Mouse (Mus musculus) forebrain, embryonic 16.5 days (tissue): Measurements from ENCODE around the gene Pcsk6. TPM values are rescaled to one million over a fixed set of nuclear protein-coding genes. Genes with fewer than 3 reads are reported as not detected.
"Not testable (repeated sequence)": the region's sequence is repeated elsewhere in the genome, so short reads cannot be mapped to it uniquely, and the experiment has no call there.

Source experiments
- ATAC-seq: fragments of 200-750 bp; cut with Nextera tagmentation; 2 replicates; pipeline ENCODE4 v1.8.0; 2017; ENCODE audit warnings: mild to moderate bottlenecking, moderate library complexity
- H3K27ac ChIP-seq: fragments of 300-500 bp; sonication (generic); 2 replicates; pipeline ENCODE4 v1.5.1; 2014; ENCODE audit warnings: low read length, control low read depth
- H3K27me3 ChIP-seq: fragments of 300-500 bp; sonication (generic); replicated peaks from 2 replicates; pipeline ENCODE4 v1.6.1; 2014; ENCODE audit warnings: low read length; ENCODE audit not compliant: control insufficient read depth, insufficient read depth
- H3K36me3 ChIP-seq: fragments of 300-500 bp; sonication (generic); 2 replicates; pipeline ENCODE4 v1.6.1; 2014; ENCODE audit not compliant: control insufficient read depth, insufficient read depth
- H3K4me1 ChIP-seq: fragments of 300-500 bp; sonication (generic); replicated peaks from 2 replicates; pipeline ENCODE4 v1.6.1; 2014; ENCODE audit warnings: low read length; ENCODE audit not compliant: control insufficient read depth, insufficient read depth
- H3K4me2 ChIP-seq: fragments of 300-500 bp; sonication (generic); 2 replicates; pipeline ENCODE4 v1.6.1; 2014; ENCODE audit warnings: mild to moderate bottlenecking, low read length, control low read depth
- H3K4me3 ChIP-seq: fragments of 300-500 bp; sonication (generic); replicated peaks from 2 replicates; pipeline ENCODE4 v1.5.1; 2014; ENCODE audit warnings: mild to moderate bottlenecking, low read length, control low read depth
- H3K9ac ChIP-seq: fragments of 300-500 bp; sonication (generic); replicated peaks from 2 replicates; pipeline ENCODE4 v1.6.1; 2014; ENCODE audit warnings: low read depth, low read length, control low read depth
- H3K9me3 ChIP-seq: fragments of 300-500 bp; sonication (generic); 2 replicates; pipeline ENCODE4 v1.6.1; 2016; ENCODE audit warnings: low read length; ENCODE audit not compliant: control insufficient read depth
- WGBS: fragments of 180-500 bp; shearing (Covaris S2); extraction: QIAGEN DNeasy Blood & Tissue Kit; methylation state at CpG from one replicate; pipeline ENCODE4 v1.1.7; 2014; 5-methylcytosine and 5-hydroxymethylcytosine counted together
- polyA plus RNA-seq: library from polyadenylated mRNA; unstranded; fragments of >200 nt; fragmentation: Nextera tagmentation; extraction: Ambion mirVana; gene quantifications from 2 replicates; pipeline ENCODE4 v1.2.1, GENCODE M21; 2015

Gene Pcsk6
- 0.71 and 0.90 TPM in 2 replicates for polyA plus RNA-seq

GRCm38 (mm10) chr7:65861591-65862472 lies at the start of gene Pcsk6:
Pcsk6 (plus strand) TSS chr7:65861734.
- Histone ChIP-seq H3K36me3 (no peaks in the 10 kb centered on the region), H3K9ac (peak within 1 kb of the TSS; percentile 67), H3K4me1 (peaks cover 10% of the 10 kb centered on the region), H3K4me2 (peak within 1 kb of the TSS; percentile 98), H3K27me3 (peaks cover 23% of the 10 kb centered on the region), H3K4me3 (peak within 1 kb of the TSS; percentile 68), H3K9me3 (no peaks in the 10 kb centered on the region), H3K27ac (no peak within 1 kb of the TSS)
- under 1% methylated on average over 67 of the region's 111 CpGs for WGBS
- peak; percentile 84 for ATAC-seq

DNA sequence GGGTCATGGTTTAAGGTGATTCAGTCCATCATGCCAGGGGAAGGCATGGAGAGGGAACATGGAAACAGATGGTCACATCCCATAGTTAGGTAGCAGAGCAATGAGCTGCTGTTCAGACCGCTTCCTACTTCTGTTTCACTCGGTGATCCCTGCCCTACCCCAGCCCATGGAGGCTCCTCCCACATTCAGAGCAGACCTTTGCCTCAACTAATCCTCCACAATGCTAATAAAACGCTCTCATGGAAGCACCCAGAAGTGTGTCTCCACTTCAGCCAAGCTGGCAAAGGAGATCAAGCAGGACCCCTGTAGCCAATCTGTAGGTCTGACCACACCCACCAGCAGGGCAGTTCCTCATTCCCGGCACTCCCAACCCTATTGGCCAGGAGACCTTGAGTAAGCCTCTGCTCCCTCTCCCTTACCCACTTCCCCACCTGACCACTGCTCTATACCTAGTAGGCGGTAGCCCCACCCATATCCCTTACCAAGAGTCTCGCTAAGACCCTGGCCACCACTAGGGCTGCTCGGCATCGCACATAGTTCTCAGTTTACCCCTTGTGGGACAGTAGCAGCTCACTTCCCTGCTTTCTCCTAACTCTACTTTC lies 47.8 kb upstream of the Pcsk6 start:
- Histone ChIP-seq H3K27ac (no peak overlapping the region), H3K36me3 (no peaks in the 10 kb centered on the region), H3K9ac (no peak overlapping the region), H3K27me3 (no peaks in the 10 kb centered on the region), H3K9me3 (no peaks in the 10 kb centered on the region), H3K4me1 (no peaks in the 10 kb centered on the region), H3K4me3 (no peak overlapping the region), H3K4me2 (no peak overlapping the region)
- ATAC-seq: no peak
- WGBS: 87% methylated on average over 8 of the region's 8 CpGs

GRCm38 (mm10) chr7:65817564-65817963 lies 44.0 kb upstream of the Pcsk6 start:
- Histone ChIP-seq H3K27me3 (no peaks in the 10 kb centered on the region), H3K4me1 (no peaks in the 10 kb centered on the region), H3K9me3 (no peaks in the 10 kb centered on the region), H3K4me3 (no peak overlapping the region), H3K36me3 (no peaks in the 10 kb centered on the region), H3K27ac (no peak overlapping the region), H3K9ac (no peak overlapping the region), H3K4me2 (no peak overlapping the region)
- 96% methylated on average over 8 of the region's 8 CpGs for WGBS
- no peak for ATAC-seq

DNA sequence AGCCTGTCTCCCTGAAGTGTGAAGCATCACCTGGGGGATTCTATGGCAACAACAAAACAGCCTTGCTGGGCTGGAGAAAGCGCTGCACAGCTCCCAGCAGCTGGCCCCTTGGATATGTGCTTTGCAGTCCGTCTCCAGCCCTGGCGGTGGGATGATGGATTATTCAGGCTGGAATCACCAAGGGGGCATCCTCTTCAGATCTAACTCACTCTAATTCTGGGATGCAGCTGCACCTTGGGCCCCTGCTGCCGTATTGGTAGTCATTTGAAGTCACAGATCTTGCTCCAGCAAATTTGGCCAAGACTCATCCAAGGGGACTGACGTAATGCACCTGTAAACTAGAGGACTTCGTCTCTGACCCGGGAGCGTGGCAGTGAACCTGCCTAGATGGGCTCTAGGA lies 41.1 kb upstream of the Pcsk6 start:
- no peak overlapping the region for H3K4me3 ChIP-seq
- 38% methylated on average over 8 of the region's 8 CpGs for WGBS
- H3K27me3 ChIP-seq: no peaks in the 10 kb centered on the region
- no peak overlapping the region for H3K9ac ChIP-seq
- no peaks in the 10 kb centered on the region for H3K9me3 ChIP-seq
- H3K4me2 ChIP-seq: no peak overlapping the region
- no peak for ATAC-seq
- no peak overlapping the region for H3K27ac ChIP-seq
- no peaks in the 10 kb centered on the region for H3K36me3 ChIP-seq
- H3K4me1 ChIP-seq: no peaks in the 10 kb centered on the region

- not testable (repeated sequence) for H3K36me3 ChIP-seq, H3K4me2 ChIP-seq, H3K27ac ChIP-seq, H3K4me1 ChIP-seq, H3K9ac ChIP-seq, H3K27me3 ChIP-seq, ATAC-seq, H3K9me3 ChIP-seq, H3K4me3 ChIP-seq
- 78% methylated on average over 4 of the region's 4 CpGs for WGBS
Observed at GRCm38 (mm10) chr7:65821901-65822300, 39.6 kb upstream of the Pcsk6 start.

DNA sequence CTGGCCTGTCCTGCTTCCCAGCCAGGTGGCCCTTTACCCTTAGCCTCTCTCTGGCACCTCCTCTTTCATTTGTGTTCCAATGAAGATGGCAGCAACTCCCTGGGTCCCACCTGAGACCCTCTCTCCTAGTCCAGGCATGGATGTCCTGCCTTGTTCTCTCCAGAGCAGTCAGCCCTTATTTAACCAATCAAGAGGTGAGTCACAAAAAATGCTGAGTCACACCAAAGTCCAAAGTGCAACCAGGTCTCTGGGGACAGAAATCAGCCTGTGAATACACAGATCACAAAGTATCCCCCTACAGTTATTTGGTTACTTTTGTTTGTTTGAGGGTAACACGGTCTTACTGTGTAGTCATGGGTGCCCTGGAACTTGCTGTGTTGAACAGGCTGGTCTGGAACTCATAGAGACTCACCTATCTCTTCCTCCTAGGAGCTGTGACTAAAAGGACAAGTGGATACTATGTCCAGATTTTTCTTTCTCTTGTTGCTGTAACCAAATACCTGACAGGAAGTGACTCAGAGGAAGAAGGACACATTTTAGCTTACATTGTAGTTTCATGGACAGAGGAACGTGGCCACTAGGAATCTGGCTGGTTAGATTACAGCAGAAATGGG lies 38.9 kb upstream of the Pcsk6 start:
- Histone ChIP-seq H3K27ac (no peak overlapping the region), H3K9me3 (no peaks in the 10 kb centered on the region), H3K4me3 (no peak overlapping the region), H3K4me2 (no peak overlapping the region), H3K27me3 (no peaks in the 10 kb centered on the region), H3K9ac (no peak overlapping the region), H3K36me3 (no peaks in the 10 kb centered on the region), H3K4me1 (no peaks in the 10 kb centered on the region)
- WGBS: 81% methylated on average over 2 of the region's 2 CpGs
- no peak for ATAC-seq

DNA sequence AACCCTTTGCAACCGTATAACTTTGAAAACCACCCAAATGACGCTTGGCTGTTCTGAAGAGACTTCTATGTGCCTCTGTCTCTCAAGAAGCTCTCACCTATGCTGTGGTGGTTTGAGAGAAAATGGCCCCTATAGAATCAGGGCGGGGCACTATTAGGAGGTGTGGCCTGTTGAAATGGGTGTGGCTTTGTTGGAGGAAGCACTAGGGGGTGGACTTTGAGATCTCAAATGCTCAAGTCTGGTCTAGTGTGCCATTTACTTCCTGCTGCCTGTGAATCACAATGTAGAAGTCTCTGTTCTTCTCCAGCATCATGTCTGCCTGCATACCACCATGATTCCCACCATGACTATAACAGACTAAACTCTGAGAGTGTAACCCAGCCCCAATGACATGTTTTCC lies 21.8 kb upstream of the Pcsk6 start:
- H3K4me2 ChIP-seq: no peak overlapping the region
- H3K36me3 ChIP-seq: no peaks in the 10 kb centered on the region
- H3K4me1 ChIP-seq: no peaks in the 10 kb centered on the region
- no peak overlapping the region for H3K4me3 ChIP-seq
- H3K9me3 ChIP-seq: 0 out of 2 replicates have a peak, but pooled peaks cover 2% of the 10 kb centered on the region
- no peak overlapping the region for H3K27ac ChIP-seq
- no peaks in the 10 kb centered on the region for H3K27me3 ChIP-seq
- ATAC-seq: no peak
- H3K9ac ChIP-seq: no peak overlapping the region
- 92% methylated on average over 3 of the region's 3 CpGs for WGBS

DNA sequence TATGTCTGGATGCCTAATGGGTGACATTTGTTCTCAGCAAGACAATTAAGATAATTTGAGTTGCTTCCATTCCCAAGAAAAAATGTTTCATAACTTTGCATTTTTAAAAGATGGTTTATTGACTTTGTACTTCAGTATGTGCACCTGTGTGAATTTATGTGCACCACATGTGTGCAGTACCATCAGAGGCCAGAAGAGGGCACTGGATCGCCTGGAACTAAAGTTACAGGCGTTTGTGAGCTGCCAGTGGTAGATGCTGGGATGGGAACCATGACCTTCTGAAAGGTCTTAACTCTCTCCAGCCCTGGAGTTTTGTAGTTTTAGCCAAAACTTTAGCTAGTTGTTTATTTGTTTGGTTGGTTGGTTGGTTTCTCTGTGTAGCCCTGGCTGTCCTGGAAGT lies 18.3 kb upstream of the Pcsk6 start:
- H3K4me1 ChIP-seq: no peaks in the 10 kb centered on the region
- H3K4me3 ChIP-seq: no peak overlapping the region
- no peak overlapping the region for H3K27ac ChIP-seq
- ATAC-seq: no peak
- peaks cover 2% of the 10 kb centered on the region; the same call in 1 of the 2 replicates for H3K9me3 ChIP-seq
- no peak overlapping the region for H3K4me2 ChIP-seq
- no peak overlapping the region for H3K9ac ChIP-seq
- WGBS: 54% methylated on average over 2 of the region's 2 CpGs
- no peaks in the 10 kb centered on the region for H3K36me3 ChIP-seq
- no peaks in the 10 kb centered on the region for H3K27me3 ChIP-seq

GRCm38 (mm10) chr7:65860981-65861380 lies 553 bp upstream of the Pcsk6 start:
- Histone ChIP-seq H3K36me3 (no peaks in the 10 kb centered on the region), H3K9ac (no peak overlapping the region), H3K27ac (no peak overlapping the region), H3K4me1 (peaks cover 10% of the 10 kb centered on the region), H3K9me3 (no peaks in the 10 kb centered on the region), H3K27me3 (peaks cover 23% of the 10 kb centered on the region), H3K4me2 (no peak overlapping the region), H3K4me3 (no peak overlapping the region)
- no peak for ATAC-seq
- 57% methylated on average over 7 of the region's 7 CpGs for WGBS
